Mouse (Mus musculus): ENCODE measurements around the gene Chst15.

Chst15 gene

DNA sequence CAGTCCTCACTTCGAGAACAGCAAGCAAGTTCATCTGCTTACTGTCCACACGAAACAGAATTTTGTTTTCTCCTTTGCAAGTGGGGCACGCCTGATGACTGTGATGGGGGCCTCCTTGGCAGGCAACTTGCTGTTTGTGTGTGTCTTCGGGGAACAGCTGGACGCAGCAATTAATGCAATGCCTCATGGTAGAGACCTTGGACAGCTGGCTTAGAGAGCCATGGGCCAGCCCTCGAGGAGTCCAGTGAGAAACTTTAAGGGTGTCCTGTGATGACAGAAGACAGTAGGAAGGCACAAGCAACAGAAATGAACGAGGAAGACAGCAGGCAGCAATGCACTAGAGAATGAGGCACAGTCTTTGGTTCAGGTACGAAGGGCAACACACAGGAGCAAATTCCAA lies 46.7 kb downstream of the Chst15 start:
- Histone ChIP-seq H3K4me3 (replicated peaks; ENCODE audit: low read length) (no peak overlapping the region), H3K9me3 (ENCODE audit: low read length) (no peaks in the 10 kb centered on the region), H3K4me1 (replicated peaks; ENCODE audit: low read depth, low read length) (peaks cover 12% of the 10 kb centered on the region; the same call in 1 of the 2 replicates), H3K27me3 (ENCODE audit: insufficient read depth, low read length) (no peaks in the 10 kb centered on the region; the same call in 1 of the 2 replicates), H3K36me3 (ENCODE audit: insufficient read depth, low read length) (no peaks in the 10 kb centered on the region)
- TF ChIP-seq POU5F1 (IDR thresholded peaks at IDR 0.05; ENCODE audit: borderline replicate concordance, low read length), result no peak
- no peak for TF ChIP-seq CTCF (conservative IDR thresholded peaks at IDR 0.05; ENCODE audit: low read length)
- no peak for TF ChIP-seq NANOG (IDR thresholded peaks at IDR 0.05; ENCODE audit: borderline replicate concordance, low read length)

DNA sequence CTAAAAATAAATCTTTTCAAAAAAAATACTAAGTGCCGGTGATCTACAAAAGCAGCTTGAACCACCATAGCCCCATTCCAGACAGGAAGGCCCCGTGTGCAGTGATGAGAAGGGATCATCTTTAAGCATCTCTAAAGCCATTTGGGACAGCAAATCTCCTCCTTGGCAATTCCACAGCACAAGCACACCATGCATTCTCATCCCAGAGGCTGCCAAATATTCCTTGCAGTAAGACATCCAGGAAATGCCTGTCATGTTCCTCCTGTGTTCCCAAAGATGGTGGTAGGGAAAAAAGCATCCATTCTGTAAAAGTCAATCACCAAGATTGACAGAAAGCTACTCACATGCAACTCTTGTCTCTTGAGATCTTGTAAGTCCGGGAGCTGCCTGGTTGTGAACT lies 47.4 kb downstream of the Chst15 start:
- Histone ChIP-seq H3K36me3 (ENCODE audit: insufficient read depth, low read length) (no peaks in the 10 kb centered on the region), H3K9me3 (ENCODE audit: low read length) (no peaks in the 10 kb centered on the region), H3K4me1 (replicated peaks; ENCODE audit: low read depth, low read length) (peaks cover 19% of the 10 kb centered on the region), H3K4me3 (replicated peaks; ENCODE audit: low read length) (no peak overlapping the region), H3K27me3 (ENCODE audit: insufficient read depth, low read length) (no peaks in the 10 kb centered on the region; the same call in 1 of the 2 replicates)
- TF ChIP-seq NANOG (IDR thresholded peaks at IDR 0.05; ENCODE audit: borderline replicate concordance, low read length) (no peak), POU5F1 (IDR thresholded peaks at IDR 0.05; ENCODE audit: borderline replicate concordance, low read length) (no peak), CTCF (conservative IDR thresholded peaks at IDR 0.05; ENCODE audit: low read length) (no peak)

DNA sequence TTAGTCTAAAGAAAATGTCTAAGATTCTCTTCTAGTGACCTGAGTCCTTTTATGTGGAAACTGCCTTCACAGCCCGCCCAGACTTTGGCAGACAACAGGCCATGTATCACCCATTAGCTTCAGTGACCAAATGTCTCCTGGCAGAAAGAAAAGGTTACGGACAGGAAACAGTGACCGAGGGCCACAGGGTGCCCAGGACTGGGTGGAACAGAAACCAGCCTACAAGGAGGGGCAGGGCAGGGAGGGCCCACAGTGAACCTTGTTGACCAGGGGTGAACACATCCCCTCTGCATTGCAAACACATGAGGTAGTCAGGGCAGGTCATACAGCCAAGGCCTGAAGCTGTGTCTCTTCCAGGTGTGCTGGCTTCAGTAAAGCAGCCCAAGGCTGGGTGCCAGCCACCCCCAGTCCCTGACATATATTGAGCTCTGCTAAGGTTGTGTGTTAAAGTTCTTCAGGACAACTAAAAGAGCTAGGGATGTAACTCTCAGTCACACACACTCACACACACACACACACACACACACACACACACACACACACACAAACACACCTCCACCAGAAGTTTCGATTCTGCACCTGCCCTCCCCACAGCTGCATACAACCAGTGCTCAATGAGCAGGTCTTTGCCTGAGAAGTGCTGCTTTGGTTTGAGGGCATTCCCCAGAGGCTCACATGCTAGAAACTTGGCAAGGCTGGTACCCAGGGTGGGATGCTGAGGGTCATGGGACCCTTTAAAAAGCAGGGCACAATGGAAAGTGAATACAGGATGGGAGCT lies 49.1 kb downstream of the Chst15 start:
- no peaks in the 10 kb centered on the region; the same call in 1 of the 2 replicates for H3K27me3 ChIP-seq (ENCODE audit: insufficient read depth, low read length)
- H3K4me1 ChIP-seq (replicated peaks; ENCODE audit: low read depth, low read length), result peaks cover 37% of the 10 kb centered on the region
- no peak overlapping the region for H3K4me3 ChIP-seq (replicated peaks; ENCODE audit: low read length)
- no peaks in the 10 kb centered on the region for H3K9me3 ChIP-seq (ENCODE audit: low read length)
- TF ChIP-seq CTCF (conservative IDR thresholded peaks at IDR 0.05; ENCODE audit: low read length) (no peak), NANOG (IDR thresholded peaks at IDR 0.05; ENCODE audit: borderline replicate concordance, low read length) (no peak), POU5F1 (IDR thresholded peaks at IDR 0.05; ENCODE audit: borderline replicate concordance, low read length) (no peak)
- no peaks in the 10 kb centered on the region for H3K36me3 ChIP-seq (ENCODE audit: insufficient read depth, low read length)

DNA sequence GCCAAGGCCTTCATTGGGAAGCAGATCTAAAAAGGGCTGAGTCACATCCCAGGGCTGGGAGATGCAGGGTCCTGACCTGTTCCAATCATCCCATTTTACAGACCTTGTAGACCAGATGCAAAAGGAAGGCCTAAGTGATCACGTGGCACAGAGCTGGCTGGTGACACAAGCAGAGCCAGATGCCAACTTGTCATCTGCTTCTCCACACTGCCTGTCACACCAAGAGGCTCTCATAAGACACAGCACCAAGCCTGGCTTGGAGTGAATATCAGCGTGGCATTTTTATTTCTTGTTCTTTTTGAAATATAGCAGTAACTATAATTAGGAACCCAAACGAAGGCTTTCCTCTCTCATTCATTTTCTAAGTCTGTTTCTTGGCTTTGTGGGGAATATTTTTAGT lies 52.3 kb downstream of the Chst15 start:
- no peaks in the 10 kb centered on the region; the same call in 1 of the 2 replicates for H3K27me3 ChIP-seq (ENCODE audit: insufficient read depth, low read length)
- TF ChIP-seq NANOG (IDR thresholded peaks at IDR 0.05; ENCODE audit: borderline replicate concordance, low read length), result no peak
- TF ChIP-seq POU5F1 (IDR thresholded peaks at IDR 0.05; ENCODE audit: borderline replicate concordance, low read length), result no peak
- TF ChIP-seq CTCF (conservative IDR thresholded peaks at IDR 0.05; ENCODE audit: low read length), result no peak
- H3K4me3 ChIP-seq (replicated peaks; ENCODE audit: low read length), result no peak overlapping the region
- no peaks in the 10 kb centered on the region for H3K9me3 ChIP-seq (ENCODE audit: low read length)
- no peaks in the 10 kb centered on the region for H3K36me3 ChIP-seq (ENCODE audit: insufficient read depth, low read length)
- H3K4me1 ChIP-seq (replicated peaks; ENCODE audit: low read depth, low read length), result peaks cover 41% of the 10 kb centered on the region

DNA sequence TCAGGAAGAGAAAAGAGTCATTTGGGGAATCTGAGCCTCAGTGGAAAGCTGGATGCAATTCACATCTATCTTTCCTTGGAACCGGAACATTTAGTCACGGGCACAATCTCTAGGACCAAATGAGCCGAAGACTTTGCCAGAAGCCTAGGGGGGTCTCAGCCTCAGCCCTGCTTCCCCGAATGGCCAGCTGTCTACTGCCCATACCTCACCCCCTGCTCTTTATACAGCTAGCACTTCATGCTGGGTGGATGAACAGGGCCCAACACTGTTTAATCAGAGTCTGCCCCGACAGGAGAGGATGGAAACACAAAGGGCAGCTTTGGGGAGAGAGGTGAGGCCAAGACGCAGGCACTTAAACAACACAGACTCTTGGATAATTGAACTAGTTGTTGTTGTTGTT lies 53.8 kb downstream of the Chst15 start:
- Histone ChIP-seq H3K4me3 (replicated peaks; ENCODE audit: low read length) (no peak overlapping the region), H3K27me3 (ENCODE audit: insufficient read depth, low read length) (peaks cover 4% of the 10 kb centered on the region; the same call in 1 of the 2 replicates), H3K36me3 (ENCODE audit: insufficient read depth, low read length) (no peaks in the 10 kb centered on the region), H3K9me3 (ENCODE audit: low read length) (no peaks in the 10 kb centered on the region), H3K4me1 (replicated peaks; ENCODE audit: low read depth, low read length) (peaks cover 37% of the 10 kb centered on the region)
- no peak for TF ChIP-seq NANOG (IDR thresholded peaks at IDR 0.05; ENCODE audit: borderline replicate concordance, low read length)
- TF ChIP-seq POU5F1 (IDR thresholded peaks at IDR 0.05; ENCODE audit: borderline replicate concordance, low read length), result no peak
- no peak for TF ChIP-seq CTCF (conservative IDR thresholded peaks at IDR 0.05; ENCODE audit: low read length)

DNA sequence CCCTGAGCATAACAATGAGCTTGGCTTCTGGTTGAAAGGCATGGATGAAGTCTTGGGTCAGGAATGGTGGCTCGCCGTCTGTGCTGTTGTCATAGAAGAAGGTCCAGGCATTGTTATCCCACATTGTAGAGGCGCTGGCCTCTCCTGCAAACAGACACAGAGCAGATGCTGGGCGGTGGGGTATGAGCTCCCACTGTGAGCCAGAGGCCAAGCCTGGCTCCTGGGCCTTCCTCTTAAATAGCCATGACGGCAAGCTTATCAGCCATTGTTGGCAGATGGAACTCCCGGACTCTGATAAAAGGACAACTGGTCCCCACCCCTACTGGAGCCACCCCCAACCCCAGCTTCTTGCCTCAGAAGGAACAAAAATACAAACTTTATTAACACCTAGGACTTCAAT lies 54.3 kb downstream of the Chst15 start:
- no peaks in the 10 kb centered on the region for H3K36me3 ChIP-seq (ENCODE audit: insufficient read depth, low read length)
- H3K4me1 ChIP-seq (replicated peaks; ENCODE audit: low read depth, low read length), result peaks cover 37% of the 10 kb centered on the region
- TF ChIP-seq NANOG (IDR thresholded peaks at IDR 0.05; ENCODE audit: borderline replicate concordance, low read length) (no peak), POU5F1 (IDR thresholded peaks at IDR 0.05; ENCODE audit: borderline replicate concordance, low read length) (no peak)
- no peaks in the 10 kb centered on the region for H3K9me3 ChIP-seq (ENCODE audit: low read length)
- peaks cover 4% of the 10 kb centered on the region; the same call in 1 of the 2 replicates for H3K27me3 ChIP-seq (ENCODE audit: insufficient read depth, low read length)
- no peak overlapping the region for H3K4me3 ChIP-seq (replicated peaks; ENCODE audit: low read length)

DNA sequence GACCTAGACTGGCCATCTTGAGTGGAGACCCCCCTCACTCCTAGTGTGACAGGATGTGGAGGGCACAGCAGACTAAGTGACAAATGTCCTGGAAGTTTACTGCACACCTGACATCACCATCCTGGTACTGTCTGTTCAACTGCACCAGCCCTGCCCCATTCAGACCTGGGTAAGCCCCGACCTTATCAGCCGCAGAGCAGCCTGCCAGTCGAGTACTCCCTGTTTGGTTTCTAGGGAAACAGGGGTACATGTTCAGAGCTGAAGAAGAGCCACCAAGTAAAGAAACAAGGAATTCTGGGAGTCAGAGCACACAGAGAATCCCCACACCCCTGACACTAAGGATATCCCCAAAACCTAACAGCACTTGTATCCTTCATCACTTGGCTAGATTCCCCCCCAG lies 55.1 kb downstream of the Chst15 start:
- Histone ChIP-seq H3K4me3 (replicated peaks; ENCODE audit: low read length) (no peak overlapping the region), H3K36me3 (ENCODE audit: insufficient read depth, low read length) (no peaks in the 10 kb centered on the region), H3K27me3 (ENCODE audit: insufficient read depth, low read length) (peaks cover 4% of the 10 kb centered on the region; the same call in 1 of the 2 replicates), H3K9me3 (ENCODE audit: low read length) (no peaks in the 10 kb centered on the region), H3K4me1 (replicated peaks; ENCODE audit: low read depth, low read length) (peaks cover 37% of the 10 kb centered on the region)
- TF ChIP-seq NANOG (IDR thresholded peaks at IDR 0.05; ENCODE audit: borderline replicate concordance, low read length), result no peak
- no peak for TF ChIP-seq CTCF (conservative IDR thresholded peaks at IDR 0.05; ENCODE audit: low read length)
- TF ChIP-seq POU5F1 (IDR thresholded peaks at IDR 0.05; ENCODE audit: borderline replicate concordance, low read length), result no peak

DNA sequence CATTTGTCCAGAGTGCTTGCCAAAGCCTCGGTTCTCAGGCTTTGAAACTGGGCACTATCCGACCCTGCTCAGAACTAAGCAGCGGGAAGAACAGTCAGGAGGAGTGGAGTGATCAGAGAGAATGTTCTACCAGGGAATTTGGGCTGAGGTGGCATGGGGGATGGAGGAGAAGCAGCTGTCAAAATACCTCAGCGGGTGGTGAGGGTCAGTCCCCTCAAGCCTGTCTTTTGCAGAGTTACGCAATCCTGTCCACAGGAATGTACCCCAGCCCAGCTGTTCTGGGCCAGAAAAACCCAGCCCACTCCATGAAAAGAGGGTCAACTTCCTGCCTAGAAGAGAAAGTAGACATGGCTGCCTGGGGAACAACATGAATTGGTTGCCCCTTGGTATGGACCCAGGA lies 56.4 kb downstream of the Chst15 start:
- Histone ChIP-seq H3K4me1 (replicated peaks; ENCODE audit: low read depth, low read length) (peaks cover 31% of the 10 kb centered on the region), H3K27me3 (ENCODE audit: insufficient read depth, low read length) (peaks cover 4% of the 10 kb centered on the region; the same call in 1 of the 2 replicates), H3K4me3 (replicated peaks; ENCODE audit: low read length) (no peak overlapping the region), H3K9me3 (ENCODE audit: low read length) (no peaks in the 10 kb centered on the region), H3K36me3 (ENCODE audit: insufficient read depth, low read length) (no peaks in the 10 kb centered on the region)
- no peak for TF ChIP-seq CTCF (conservative IDR thresholded peaks at IDR 0.05; ENCODE audit: low read length)
- TF ChIP-seq POU5F1 (IDR thresholded peaks at IDR 0.05; ENCODE audit: borderline replicate concordance, low read length), result no peak
- no peak for TF ChIP-seq NANOG (IDR thresholded peaks at IDR 0.05; ENCODE audit: borderline replicate concordance, low read length)

Data from E14TG2a.4 (cell line).